ENCODE assay signal across 8 mouse cellular contexts in genomic region chr11:97127470-97128223, GRCm38 (mm10). TPM values are rescaled to one million over a fixed set of nuclear protein-coding genes. Genes with fewer than 3 reads are reported as not detected.
DNase-seq lines count a peak whose midpoint lies in the region; ATAC-seq and TF ChIP-seq lines count a peak whose summit lies in the region.

No protein-coding gene starts in this region.

- no peak for DNase-seq in liver, adult 2 months (ENCODE audit: extremely low read depth, low read depth, low spot score)
- no peak for DNase-seq in liver
- DNase-seq in induced T-regulatory cell, adult 2 months (ENCODE audit: low read depth) = peak; percentile 56
- no peak for DNase-seq in midbrain, postnatal 0 days (ENCODE audit: low spot score)
- no peak for DNase-seq in frontal cortex, postnatal 14 days (ENCODE audit: low spot score in 2 of 2)
- no peak for DNase-seq in T-cell, adult 2 months (ENCODE audit: low spot score)
- DNase-seq in cerebellum, adult 18-20 months = no peak

- no peak for TF ChIP-seq CTCF in liver, adult 2 months (IDR thresholded peaks at IDR 0.05; ENCODE audit: low read depth, low read length)
- no peak for TF ChIP-seq CTCF in midbrain, postnatal 0 days (IDR thresholded peaks at IDR 0.05)

- 31% methylated on average over 19 of the region's 19 CpGs for WGBS in liver, adult 2 months
- WGBS in embryonic facial prominence, embryonic 12.5 days = 14% methylated on average over 19 of the region's 19 CpGs
- 19% methylated on average over 19 of the region's 19 CpGs for WGBS in midbrain, postnatal 0 days

- no peaks in the 10 kb centered on the region for H3K79me2 ChIP-seq in liver, adult 2 months (ENCODE audit: control insufficient read depth, insufficient read depth, low read length)

- H3K27ac ChIP-seq in liver, adult 2 months (replicated peaks; ENCODE audit: insufficient read depth, low read depth, low read length) = no peak overlapping the region
- no peak overlapping the region for H3K27ac ChIP-seq in embryonic facial prominence, embryonic 12.5 days
- no peak overlapping the region for H3K27ac ChIP-seq in midbrain, postnatal 0 days (ENCODE audit: low read depth, low read length)

- no peak for TF ChIP-seq POLR2A in liver, adult 2 months (IDR thresholded peaks at IDR 0.05; ENCODE audit: extremely low read depth, insufficient read depth, low read length)

- H3K27me3 ChIP-seq in liver, adult 2 months (ENCODE audit: control insufficient read depth, insufficient read depth, low read length) = no peaks in the 10 kb centered on the region
- peaks cover 3% of the 10 kb centered on the region; the same call in 1 of the 2 replicates for H3K27me3 ChIP-seq in embryonic facial prominence, embryonic 12.5 days
- 0 out of 2 replicates have a peak, but pooled peaks cover 8% of the 10 kb centered on the region for H3K27me3 ChIP-seq in midbrain, postnatal 0 days (ENCODE audit: insufficient read depth, low read length)

- peak overlapping the region; percentile 72 for H3K4me3 ChIP-seq in liver, adult 2 months (ENCODE audit: insufficient read depth, low read depth, low read length)
- H3K4me3 ChIP-seq in embryonic facial prominence, embryonic 12.5 days = peak overlapping the region; percentile 48
- peak overlapping the region; percentile 42 for H3K4me3 ChIP-seq in midbrain, postnatal 0 days (ENCODE audit: low read depth, low read length)

- ATAC-seq in embryonic facial prominence, embryonic 12.5 days (ENCODE audit: insufficient number of reproducible peaks, insufficient read depth, low FRiP score, low TSS enrichment) = no peak
- ATAC-seq in midbrain, postnatal 0 days (ENCODE audit: low FRiP score) = peak; percentile 5; the same call in 1 of the 2 replicates

- peak overlapping the region; percentile 43 for H3K9ac ChIP-seq in liver, adult 2 months (ENCODE audit: low read depth, low read length)
- peak overlapping the region; percentile 52; the same call in 1 of the 2 replicates for H3K9ac ChIP-seq in embryonic facial prominence, embryonic 12.5 days
- peak overlapping the region; percentile 52 for H3K9ac ChIP-seq in midbrain, postnatal 0 days (replicated peaks; ENCODE audit: low read length, poor library complexity, severe bottlenecking)

- no peaks in the 10 kb centered on the region for H3K36me3 ChIP-seq in liver, adult 2 months (ENCODE audit: control insufficient read depth, insufficient read depth, low read length)
- no peaks in the 10 kb centered on the region for H3K36me3 ChIP-seq in embryonic facial prominence, embryonic 12.5 days
- H3K36me3 ChIP-seq in midbrain, postnatal 0 days (ENCODE audit: insufficient read depth, low read length) = no peaks in the 10 kb centered on the region

- no peaks in the 10 kb centered on the region for H3K4me1 ChIP-seq in liver, adult 2 months (ENCODE audit: control insufficient read depth, insufficient read depth, low read length)
- peaks cover 22% of the 10 kb centered on the region for H3K4me1 ChIP-seq in embryonic facial prominence, embryonic 12.5 days
- 0 out of 2 replicates have a peak, but pooled peaks cover 2% of the 10 kb centered on the region for H3K4me1 ChIP-seq in midbrain, postnatal 0 days (ENCODE audit: insufficient read depth, low read length)

- no peaks in the 10 kb centered on the region for H3K9me3 ChIP-seq in embryonic facial prominence, embryonic 12.5 days
- H3K9me3 ChIP-seq in midbrain, postnatal 0 days (ENCODE audit: low read length) = no peaks in the 10 kb centered on the region

- H3K4me2 ChIP-seq in embryonic facial prominence, embryonic 12.5 days (replicated peaks) = peak overlapping the region; percentile 81
- H3K4me2 ChIP-seq in midbrain, postnatal 0 days (ENCODE audit: low read depth, low read length, poor library complexity, severe bottlenecking) = peak overlapping the region; percentile 83

RNA-seq across cellular contexts. Expression of gene Tbx21, which starts 12.5 kb away (rescaled TPM):
- 0.09 and 0.13 TPM in 2 replicates for total RNA-seq in liver, adult 2 months (2014; rRNA removed)
- polyA plus RNA-seq in liver, adult 2 months (2012; rRNA removed) = 0.22 and 0.38 TPM in 2 replicates
- 0.14 and 0.20 TPM in 2 replicates for polyA plus RNA-seq in embryonic facial prominence, embryonic 12.5 days (2016; fragmentation: Nextera tagmentation; extraction: Ambion mirVana)
- total RNA-seq in midbrain, postnatal 0 days (2014; rRNA removed) = 0.11 and 0.24 TPM in 2 replicates
- polyA plus RNA-seq in midbrain, postnatal 0 days (2015; fragmentation: Nextera tagmentation; extraction: Ambion mirVana) = 0.14 and 0.15 TPM in 2 replicates

RNA-seq across cellular contexts. Expression of gene Tbkbp1, which starts 23.6 kb away (rescaled TPM):
- total RNA-seq in liver, adult 2 months (2014; rRNA removed) = 1.0 and 1.9 TPM in 2 replicates
- polyA plus RNA-seq in liver, adult 2 months (2012; rRNA removed) = 6.1 and 6.4 TPM in 2 replicates
- polyA plus RNA-seq in embryonic facial prominence, embryonic 12.5 days (2016; fragmentation: Nextera tagmentation; extraction: Ambion mirVana) = 9.6 and 10.4 TPM in 2 replicates
- 43.9 and 45.3 TPM in 2 replicates for total RNA-seq in midbrain, postnatal 0 days (2014; rRNA removed)
- polyA plus RNA-seq in midbrain, postnatal 0 days (2015; fragmentation: Nextera tagmentation; extraction: Ambion mirVana) = 9.5 and 10.3 TPM in 2 replicates
